24 mouse cellular contexts compared by ENCODE assay signal in genomic region chr10:121384710-121385109, GRCm38 (mm10). TPM values are rescaled to one million over a fixed set of nuclear protein-coding genes. Genes with fewer than 3 reads are reported as not detected.
DNase-seq lines count a peak whose midpoint lies in the region; ATAC-seq and TF ChIP-seq lines count a peak whose summit lies in the region.
"Had no signal": no experiment of that assay in that cellular context is flagged by ENCODE, and none has a peak within 500 bp of the region (broad histone marks: within the 10 kb centered on the region; RNA-seq: fewer than 3 reads in every experiment).

No protein-coding gene starts in this region.

- H3K27ac ChIP-seq in kidney, embryonic 14.5 days (ENCODE audit: low read depth, low read length), result no peak overlapping the region
- H3K27ac ChIP-seq in kidney, postnatal 0 days, result no peak overlapping the region
- H3K27ac ChIP-seq in intestine, embryonic 16.5 days (ENCODE audit: low read length), result peak overlapping the region; percentile 56
- H3K27ac ChIP-seq in stomach, embryonic 15.5 days, result no peak overlapping the region
- no peak overlapping the region for H3K27ac ChIP-seq in hindbrain, embryonic 11.5 days (ENCODE audit: low read depth, low read length)
- H3K27ac ChIP-seq: embryonic facial prominence, embryonic 12.5 days; forebrain, embryonic 10.5 days; forebrain, embryonic 15.5 days; gastrocnemius, adult 2 months; hindbrain, embryonic 10.5 days; limb, embryonic 13.5 days had no signal

- no peak for ATAC-seq in kidney, embryonic 14.5 days (ENCODE audit: low FRiP score, low TSS enrichment)
- peak; percentile 33; the same call in 1 of the 2 replicates for ATAC-seq in kidney, postnatal 0 days (replicated peaks; ENCODE audit: low FRiP score, low read depth)
- ATAC-seq in intestine, embryonic 16.5 days, result peak; percentile 72
- 0 out of 2 replicates have a peak, but pooled peaks have one; percentile 19 for ATAC-seq in stomach, embryonic 15.5 days (ENCODE audit: insufficient read depth, low FRiP score, low read depth)
- no peak for ATAC-seq in hindbrain, embryonic 11.5 days (ENCODE audit: low FRiP score)
- ATAC-seq: forebrain, embryonic 15.5 days; hindbrain, embryonic 16.5 days; midbrain, embryonic 16.5 days had no signal

- no peaks in the 10 kb centered on the region for H3K9me3 ChIP-seq in kidney, embryonic 14.5 days (ENCODE audit: control insufficient read depth, low read length)
- no peaks in the 10 kb centered on the region for H3K9me3 ChIP-seq in kidney, postnatal 0 days (replicated peaks; ENCODE audit: low read length)
- no peaks in the 10 kb centered on the region for H3K9me3 ChIP-seq in intestine, embryonic 16.5 days (ENCODE audit: control insufficient read depth, low read length)
- no peaks in the 10 kb centered on the region for H3K9me3 ChIP-seq in stomach, embryonic 15.5 days
- no peaks in the 10 kb centered on the region for H3K9me3 ChIP-seq in hindbrain, embryonic 11.5 days (ENCODE audit: control insufficient read depth, low read length)
- H3K9me3 ChIP-seq: embryonic facial prominence, embryonic 12.5 days; forebrain, embryonic 10.5 days; forebrain, embryonic 15.5 days; G1E; hindbrain, embryonic 10.5 days; limb, embryonic 13.5 days had no signal

- peaks cover 78% of the 10 kb centered on the region for H3K36me3 ChIP-seq in kidney, embryonic 14.5 days (ENCODE audit: control insufficient read depth, insufficient read depth, low read length)
- peaks cover 56% of the 10 kb centered on the region for H3K36me3 ChIP-seq in kidney, postnatal 0 days (ENCODE audit: insufficient read depth, low read length)
- peaks cover 21% of the 10 kb centered on the region for H3K36me3 ChIP-seq in intestine, embryonic 16.5 days (ENCODE audit: control insufficient read depth, insufficient read depth, low read length)
- peaks cover 37% of the 10 kb centered on the region for H3K36me3 ChIP-seq in stomach, embryonic 15.5 days
- H3K36me3 ChIP-seq in hindbrain, embryonic 11.5 days (ENCODE audit: control insufficient read depth, insufficient read depth, low read length), result peaks cover 8% of the 10 kb centered on the region; the same call in 1 of the 2 replicates

- no peak overlapping the region for H3K9ac ChIP-seq in kidney, embryonic 14.5 days (ENCODE audit: low read depth, low read length)
- no peak overlapping the region for H3K9ac ChIP-seq in kidney, postnatal 0 days (ENCODE audit: low read depth, low read length)
- no peak overlapping the region for H3K9ac ChIP-seq in intestine, embryonic 16.5 days (ENCODE audit: low read depth, low read length)
- H3K9ac ChIP-seq in stomach, embryonic 15.5 days, result no peak overlapping the region
- no peak overlapping the region for H3K9ac ChIP-seq in hindbrain, embryonic 11.5 days (ENCODE audit: low read depth, low read length)
- H3K9ac ChIP-seq: embryonic facial prominence, embryonic 12.5 days; forebrain, embryonic 15.5 days; limb, embryonic 13.5 days had no signal

- no peaks in the 10 kb centered on the region for H3K27me3 ChIP-seq in kidney, embryonic 14.5 days (ENCODE audit: control insufficient read depth, insufficient read depth, low read length)
- H3K27me3 ChIP-seq in kidney, postnatal 0 days (ENCODE audit: insufficient read depth, low read length), result no peaks in the 10 kb centered on the region
- no peaks in the 10 kb centered on the region for H3K27me3 ChIP-seq in intestine, embryonic 16.5 days (replicated peaks; ENCODE audit: control insufficient read depth, insufficient read depth, low read length)
- H3K27me3 ChIP-seq in stomach, embryonic 15.5 days (replicated peaks), result no peaks in the 10 kb centered on the region
- no peaks in the 10 kb centered on the region for H3K27me3 ChIP-seq in hindbrain, embryonic 11.5 days (ENCODE audit: control insufficient read depth, insufficient read depth, low read length)
- H3K27me3 ChIP-seq: embryonic facial prominence, embryonic 12.5 days; forebrain, embryonic 15.5 days; limb, embryonic 13.5 days had no signal

- WGBS in kidney, embryonic 14.5 days, result 91% methylated on average over 13 of the region's 13 CpGs
- WGBS in kidney, postnatal 0 days, result 86% methylated on average over 13 of the region's 13 CpGs
- WGBS in intestine, embryonic 16.5 days, result 80% methylated on average over 13 of the region's 13 CpGs
- 82% methylated on average over 13 of the region's 13 CpGs for WGBS in stomach, embryonic 15.5 days
- WGBS in hindbrain, embryonic 11.5 days, result 90% methylated on average over 13 of the region's 13 CpGs

- no peak overlapping the region for H3K4me2 ChIP-seq in kidney, embryonic 14.5 days (replicated peaks; ENCODE audit: low read depth, low read length)
- H3K4me2 ChIP-seq in kidney, postnatal 0 days (ENCODE audit: low read length), result no peak overlapping the region
- no peak overlapping the region for H3K4me2 ChIP-seq in intestine, embryonic 16.5 days (ENCODE audit: low read depth, low read length)
- H3K4me2 ChIP-seq in stomach, embryonic 15.5 days, result no peak overlapping the region
- no peak overlapping the region for H3K4me2 ChIP-seq in hindbrain, embryonic 11.5 days (replicated peaks; ENCODE audit: low read depth, low read length)
- H3K4me2 ChIP-seq: embryonic facial prominence, embryonic 12.5 days; forebrain, embryonic 15.5 days; limb, embryonic 13.5 days; liver, embryonic 11.5 days; midbrain, embryonic 11.5 days had no signal

- DNase-seq in kidney, adult 11 months, result peak; percentile 51
- no peak for DNase-seq in kidney, postnatal 0 days (ENCODE audit: low spot score)
- DNase-seq in kidney, postnatal 14 days, result no peak
- DNase-seq in gastrocnemius, postnatal 4 days (ENCODE audit: low spot score in 2 of 2), result no peak
- no peak for DNase-seq in hindbrain, embryonic 11.5 days (ENCODE audit: low spot score)
- DNase-seq: adrenal gland, adult 8-10 months; cerebellum, adult 8-10 months; cerebellum, postnatal 36 days; gastrocnemius, adult 2 months; heart, postnatal 14 days had no signal

- no peak overlapping the region for H3K4me3 ChIP-seq in kidney, embryonic 14.5 days (ENCODE audit: low read length)
- H3K4me3 ChIP-seq in kidney, postnatal 0 days (replicated peaks; ENCODE audit: low read depth, low read length), result no peak overlapping the region
- no peak overlapping the region for H3K4me3 ChIP-seq in intestine, embryonic 16.5 days (ENCODE audit: low read length)
- H3K4me3 ChIP-seq in stomach, embryonic 15.5 days (replicated peaks), result no peak overlapping the region
- H3K4me3 ChIP-seq in hindbrain, embryonic 11.5 days (ENCODE audit: low read depth, low read length), result no peak overlapping the region
- H3K4me3 ChIP-seq: embryonic facial prominence, embryonic 12.5 days; forebrain, embryonic 10.5 days; forebrain, embryonic 15.5 days; gastrocnemius, adult 2 months; hindbrain, embryonic 10.5 days; limb, embryonic 13.5 days had no signal

- TF ChIP-seq CTCF in kidney, postnatal 0 days (IDR thresholded peaks at IDR 0.05; ENCODE audit: low read depth), result no peak

- no peaks in the 10 kb centered on the region for H3K4me1 ChIP-seq in kidney, embryonic 14.5 days (ENCODE audit: control insufficient read depth, insufficient read depth, low read length)
- H3K4me1 ChIP-seq in kidney, postnatal 0 days (replicated peaks; ENCODE audit: insufficient read depth, low read length), result no peaks in the 10 kb centered on the region
- peaks cover 14% of the 10 kb centered on the region for H3K4me1 ChIP-seq in intestine, embryonic 16.5 days (ENCODE audit: control insufficient read depth, insufficient read depth, low read length)
- no peaks in the 10 kb centered on the region for H3K4me1 ChIP-seq in stomach, embryonic 15.5 days
- no peaks in the 10 kb centered on the region for H3K4me1 ChIP-seq in hindbrain, embryonic 11.5 days (replicated peaks; ENCODE audit: control insufficient read depth, insufficient read depth, low read length)
- H3K4me1 ChIP-seq: forebrain, embryonic 10.5 days; forebrain, embryonic 15.5 days had no signal

RNA-seq across cellular contexts. Expression of gene Gns, which starts 19.8 kb away (rescaled TPM):
- 26.5 and 48.7 TPM in 2 replicates for polyA plus RNA-seq in kidney, embryonic 14.5 days (2014; fragmentation: Nextera tagmentation; extraction: Ambion mirVana)
- 62.3 and 63.2 TPM in 2 replicates for polyA plus RNA-seq in kidney, postnatal 0 days (2015; fragmentation: Nextera tagmentation; extraction: Ambion mirVana)
- polyA plus RNA-seq in intestine, embryonic 16.5 days (2015; fragmentation: Nextera tagmentation; extraction: Ambion mirVana), result 43.3 and 50.4 TPM in 2 replicates
- polyA plus RNA-seq in stomach, embryonic 15.5 days (2015; fragmentation: Nextera tagmentation; extraction: Ambion mirVana), result 39.6 and 44.2 TPM in 2 replicates
- total RNA-seq in gastrocnemius, postnatal 4 days (2021), result 10 to 100 TPM; 67.9 to 68.9 TPM
- polyA plus RNA-seq in hindbrain, embryonic 11.5 days (2014; fragmentation: Nextera tagmentation; extraction: Ambion mirVana), result 38.8 and 41.2 TPM in 2 replicates

RNA-seq across cellular contexts. Expression of gene Tbc1d30, which starts 33.6 kb away (rescaled TPM):
- polyA plus RNA-seq in kidney, embryonic 14.5 days (2014; fragmentation: Nextera tagmentation; extraction: Ambion mirVana), result 0.60 and 0.76 TPM in 2 replicates
- polyA plus RNA-seq in kidney, postnatal 0 days (2015; fragmentation: Nextera tagmentation; extraction: Ambion mirVana), result 0.52 and 0.53 TPM in 2 replicates
- 3.5 and 4.3 TPM in 2 replicates for polyA plus RNA-seq in intestine, embryonic 16.5 days (2015; fragmentation: Nextera tagmentation; extraction: Ambion mirVana)
- 8.0 and 8.2 TPM in 2 replicates for polyA plus RNA-seq in stomach, embryonic 15.5 days (2015; fragmentation: Nextera tagmentation; extraction: Ambion mirVana)
- total RNA-seq in gastrocnemius, postnatal 4 days (2021), result 1 to 10 TPM in 1 of 2 experiments, under 1 TPM in 1; 0.83 to 1.2 TPM
- polyA plus RNA-seq in hindbrain, embryonic 11.5 days (2014; fragmentation: Nextera tagmentation; extraction: Ambion mirVana), result 4.7 and 6.1 TPM in 2 replicates
- polyA plus RNA-seq: C2C12, G1E had no signal

Comparison
In these comparisons a context has a peak if more than half of its experiments do, and no peak if none do; other contexts are left out.
1. ATAC-seq: peak in kidney, postnatal 0 days (single experiment), intestine, embryonic 16.5 days (single experiment) and stomach, embryonic 15.5 days (single experiment); none in kidney, embryonic 14.5 days (single experiment) and hindbrain, embryonic 11.5 days (single experiment).